Mouse (Mus musculus) heart, embryonic 14.5 days (tissue): ENCODE results near the gene Pcbp4. TPM values are rescaled to one million over a fixed set of nuclear protein-coding genes. Genes with fewer than 3 reads are reported as not detected.
"Not testable (repeated sequence)": the region's sequence is repeated elsewhere in the genome, so short reads cannot be mapped to it uniquely, and the experiment has no call there.

Source experiments
- ATAC-seq: fragments of 200-750 bp; cut with Nextera tagmentation; 2 replicates; pipeline ENCODE4 v1.8.0; 2017; ENCODE audit warnings: low read depth, moderate TSS enrichment; ENCODE audit not compliant: insufficient number of reproducible peaks, insufficient read depth, low FRiP score
- H3K27ac ChIP-seq, 2 experiments: fragments of 200-500 bp in 1 of 2; fragments of 300-500 bp in 1 of 2; sonication (generic) in 1 of 2; replicated peaks in 1 of 2; 2 replicates each; pipeline ENCODE4 v1.5.1; 2012 to 2014; ENCODE audit warnings: low read depth in 2 of 2, low read length in 2 of 2, control low read depth in 1 of 2, mild to moderate bottlenecking in 1 of 2, mixed read lengths in 1 of 2; ENCODE audit not compliant: control insufficient read depth in 1 of 2, insufficient read depth in 1 of 2
- H3K27me3 ChIP-seq: fragments of 300-500 bp; sonication (generic); 2 replicates; pipeline ENCODE4 v1.6.1; 2014; ENCODE audit warnings: mild to moderate bottlenecking, low read length, control low read depth; ENCODE audit not compliant: control insufficient read depth, insufficient read depth
- H3K36me3 ChIP-seq: fragments of 300-500 bp; sonication (generic); 2 replicates; pipeline ENCODE4 v1.6.1; 2014; ENCODE audit warnings: mild to moderate bottlenecking, control low read depth, low read length, mixed read lengths; ENCODE audit not compliant: control insufficient read depth, insufficient read depth
- H3K4me1 ChIP-seq, 2 experiments: fragments of 200-500 bp in 1 of 2; fragments of 300-500 bp in 1 of 2; sonication (generic) in 1 of 2; 2 replicates each; pipeline ENCODE4 v1.6.1; 2012 to 2014; ENCODE audit warnings: low read length in 2 of 2, control low read depth in 1 of 2, mixed read lengths in 1 of 2; ENCODE audit not compliant: control insufficient read depth in 2 of 2, insufficient read depth in 2 of 2
- H3K4me2 ChIP-seq: fragments of 300-500 bp; sonication (generic); 2 replicates; pipeline ENCODE4 v1.6.1; 2014; ENCODE audit warnings: mild to moderate bottlenecking, low read length
- H3K4me3 ChIP-seq, 2 experiments: fragments of 200-500 bp in 1 of 2; fragments of 300-500 bp in 1 of 2; sonication (generic) in 1 of 2; 2 replicates each; pipeline ENCODE4 v1.5.1; 2012 to 2014; ENCODE audit warnings: low read length in 2 of 2, mild to moderate bottlenecking in 2 of 2, control low read depth in 1 of 2, low read depth in 1 of 2, moderate library complexity in 1 of 2; ENCODE audit not compliant: control insufficient read depth in 1 of 2, insufficient read depth in 1 of 2
- H3K9ac ChIP-seq: fragments of 300-500 bp; sonication (generic); 2 replicates; pipeline ENCODE4 v1.6.1; 2014; ENCODE audit warnings: mild to moderate bottlenecking, low read length
- H3K9me3 ChIP-seq: fragments of 300-500 bp; sonication (generic); 2 replicates; pipeline ENCODE4 v1.6.1; 2016; ENCODE audit warnings: low read length, control low read depth; ENCODE audit not compliant: control insufficient read depth
- WGBS: fragments of 180-500 bp; shearing (Covaris S2); extraction: QIAGEN DNeasy Blood & Tissue Kit; methylation state at CpG from one replicate; pipeline ENCODE4 v1.1.7; 2014; 5-methylcytosine and 5-hydroxymethylcytosine counted together
- polyA plus RNA-seq: library from polyadenylated mRNA; unstranded; fragments of >200 nt; fragmentation: Nextera tagmentation; extraction: Ambion mirVana; gene quantifications from 2 replicates; pipeline ENCODE4 v1.2.1, GENCODE M21; 2014

Pcbp4 gene
- polyA plus RNA-seq, 1 experiment from 2014 or later: 66.4 TPM

GRCm38 (mm10) chr9:106482578-106483115, 29.6 kb downstream of the Pcbp4 start:
- peaks cover 61% of the 10 kb centered on the region for H3K36me3 ChIP-seq
- 85% methylated on average over 17 of the region's 17 CpGs for WGBS

DNA sequence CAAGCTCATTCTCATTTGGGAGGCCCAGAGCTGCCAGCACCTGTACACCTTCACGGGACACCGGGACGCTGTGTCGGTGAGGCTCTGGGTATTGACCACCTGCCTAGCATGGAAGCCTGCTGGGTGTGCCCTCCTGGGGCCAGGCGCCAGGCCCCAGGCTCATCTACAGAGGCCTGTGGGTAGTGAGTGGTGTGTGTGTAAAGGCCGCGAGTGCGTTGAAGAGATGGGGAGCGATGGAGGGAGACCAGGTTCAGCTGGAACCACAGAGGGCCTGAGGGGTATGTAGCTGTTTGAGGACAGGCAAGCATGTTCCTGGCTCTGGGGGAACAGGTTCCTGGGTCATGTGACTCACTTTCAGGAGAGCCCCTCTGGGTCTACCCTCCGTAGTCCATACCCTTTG, 30.0 kb downstream of the Pcbp4 start:
- Histone ChIP-seq H3K4me1 (peaks cover 3 to 6% of the 10 kb centered on the region in 2 experiments), H3K4me3 (no peak overlapping the region), H3K9ac (no peak overlapping the region), H3K36me3 (peaks cover 61% of the 10 kb centered on the region), H3K27me3 (no peaks in the 10 kb centered on the region), H3K4me2 (no peak overlapping the region), H3K9me3 (no peaks in the 10 kb centered on the region), H3K27ac (no peak overlapping the region)
- 97% methylated on average over 10 of the region's 10 CpGs for WGBS
- no peak for ATAC-seq

More at GRCm38 (mm10) chr9:106482578-106483115, 29.6 kb downstream of the Pcbp4 start:
- Histone ChIP-seq H3K4me1 (peaks cover 8 to 11% of the 10 kb centered on the region in 2 experiments), H3K9ac (no peak overlapping the region), H3K4me3 (no peak overlapping the region), H3K27ac (no peak overlapping the region), H3K27me3 (no peaks in the 10 kb centered on the region), H3K9me3 (no peaks in the 10 kb centered on the region), H3K4me2 (no peak overlapping the region)
- ATAC-seq: no peak

GRCm38 (mm10) chr9:106483606-106484005, 30.5 kb downstream of the Pcbp4 start:
- Histone ChIP-seq H3K4me2 (no peak overlapping the region), H3K27me3 (no peaks in the 10 kb centered on the region), H3K27ac (no peak overlapping the region), H3K9ac (no peak overlapping the region), H3K36me3 (peaks cover 61% of the 10 kb centered on the region), H3K4me1 (peaks cover 0 to 3% of the 10 kb centered on the region in 2 experiments; a peak in 1 of 4 replicates), H3K9me3 (no peaks in the 10 kb centered on the region), H3K4me3 (no peak overlapping the region)
- WGBS: 84% methylated on average over 17 of the region's 17 CpGs
- ATAC-seq: no peak

GRCm38 (mm10) chr9:106485076-106485475, 32.0 kb downstream of the Pcbp4 start:
- Histone ChIP-seq H3K27ac (no peak overlapping the region), H3K4me1 (peaks cover 0 to 6% of the 10 kb centered on the region in 2 experiments; a peak in 2 of 4 replicates), H3K9ac (no peak overlapping the region), H3K4me2 (no peak overlapping the region), H3K4me3 (no peak overlapping the region), H3K36me3 (peaks cover 61% of the 10 kb centered on the region), H3K9me3 (no peaks in the 10 kb centered on the region), H3K27me3 (no peaks in the 10 kb centered on the region)
- ATAC-seq: no peak
- WGBS: 91% methylated on average over 10 of the region's 10 CpGs

DNA sequence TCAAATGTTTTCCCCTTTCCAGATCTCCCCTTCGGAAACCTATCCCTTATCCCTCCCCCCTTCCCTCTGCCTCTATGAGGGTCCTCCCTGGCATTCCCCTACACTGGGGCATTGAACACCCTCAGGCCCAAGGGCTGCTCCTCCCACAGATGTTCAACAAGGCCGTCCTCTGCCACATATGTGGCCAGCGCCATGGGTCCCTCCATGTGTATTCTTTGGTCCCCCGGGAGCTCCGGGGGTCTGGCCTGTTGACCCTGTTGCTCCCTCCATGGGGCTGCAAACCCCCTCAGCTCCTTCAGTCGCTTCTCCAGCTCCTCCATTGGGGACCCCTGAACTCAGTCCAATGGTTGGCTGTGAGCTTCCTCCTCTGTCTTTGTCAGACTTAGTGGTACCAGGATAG, 34.5 kb downstream of the Pcbp4 start:
- not testable (repeated sequence) for H3K9me3 ChIP-seq, ATAC-seq, H3K27ac ChIP-seq, H3K9ac ChIP-seq, H3K4me2 ChIP-seq, H3K4me1 ChIP-seq, H3K4me3 ChIP-seq, H3K27me3 ChIP-seq
- peaks cover 36% of the 10 kb centered on the region for H3K36me3 ChIP-seq
- 85% methylated on average over 6 of the region's 6 CpGs for WGBS

DNA sequence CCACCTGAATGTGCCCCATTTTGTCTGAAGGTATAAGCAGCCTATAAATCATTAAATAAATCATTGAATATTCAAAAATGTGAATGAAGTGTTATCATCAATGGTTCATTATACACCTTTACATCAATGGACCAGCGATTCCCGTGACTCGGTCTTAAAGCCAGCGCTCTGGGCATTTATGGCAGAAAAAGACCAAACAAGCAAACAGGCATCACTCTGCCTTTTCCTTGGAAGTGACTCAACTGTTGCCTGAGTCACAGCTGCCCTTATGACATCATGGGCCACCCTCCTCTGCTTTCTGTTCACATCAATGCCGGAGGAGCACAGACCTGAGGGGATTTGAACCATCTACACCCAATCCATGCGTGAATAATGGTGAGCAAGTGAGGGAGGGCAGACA, 46.6 kb downstream of the Pcbp4 start, which contains the start of gene Iqcf1:
TSS of gene Iqcf1 (plus strand) at position 301 of the 400 bp plus-strand sequence.
- no peak for ATAC-seq
- Histone ChIP-seq H3K27ac (no peak within 1 kb of the TSS), H3K4me2 (no peak within 1 kb of the TSS), H3K9ac (no peak within 1 kb of the TSS), H3K36me3 (no peaks in the 10 kb centered on the region), H3K4me3 (no peak within 1 kb of the TSS), H3K27me3 (no peaks in the 10 kb centered on the region), H3K4me1 (no peaks in the 10 kb centered on the region), H3K9me3 (no peaks in the 10 kb centered on the region)
- 86% methylated on average over 6 of the region's 6 CpGs for WGBS

DNA sequence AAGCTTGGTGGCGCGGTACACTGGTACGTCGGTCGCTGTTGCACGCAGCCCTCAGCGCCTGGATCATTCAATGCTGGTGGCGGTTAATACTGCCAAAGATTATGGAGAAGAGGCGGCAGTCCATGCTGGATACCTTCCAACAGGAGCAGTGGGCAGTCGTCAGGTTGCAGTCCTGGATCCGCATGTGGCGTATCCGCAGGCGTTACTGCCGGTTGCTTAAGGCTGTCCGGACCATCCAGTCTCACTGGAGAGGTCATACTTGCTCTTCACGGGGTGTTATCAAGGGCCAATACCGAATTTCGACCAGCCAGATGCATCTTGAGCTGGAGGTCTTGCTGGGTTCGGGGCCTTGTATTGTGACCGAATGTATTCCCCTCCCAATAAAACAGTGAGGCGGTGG, 48.8 kb downstream of the Pcbp4 start:
- no peaks in the 10 kb centered on the region for H3K9me3 ChIP-seq
- no peak overlapping the region for H3K9ac ChIP-seq

GRCm38 (mm10) chr9:106504246-106504645, 51.2 kb downstream of the Pcbp4 start:
- Histone ChIP-seq H3K36me3 (no peaks in the 10 kb centered on the region), H3K9me3 (no peaks in the 10 kb centered on the region), H3K4me3 (no peak overlapping the region), H3K27me3 (peaks cover 4% of the 10 kb centered on the region), H3K4me1 (no peaks in the 10 kb centered on the region), H3K4me2 (no peak overlapping the region), H3K9ac (no peak overlapping the region), H3K27ac (no peak overlapping the region)
- no peak for ATAC-seq
- 70% methylated on average over 6 of the region's 6 CpGs for WGBS

More for the DNA sequence above, 48.8 kb downstream of the Pcbp4 start:
- Histone ChIP-seq H3K4me1 (no peaks in the 10 kb centered on the region), H3K27me3 (no peaks in the 10 kb centered on the region), H3K36me3 (no peaks in the 10 kb centered on the region), H3K4me3 (no peak overlapping the region), H3K27ac (no peak overlapping the region), H3K4me2 (no peak overlapping the region)
- no peak for ATAC-seq
- 86% methylated on average over 22 of the region's 22 CpGs for WGBS
